Mouse (Mus musculus) heart, postnatal 14 days (tissue): ENCODE measurements around the gene Dlg2. TPM values are rescaled to one million over a fixed set of nuclear protein-coding genes. Genes with fewer than 3 reads are reported as not detected.
A peak's percentile ranks its signal among the peaks of the same experiment; 100 is the strongest.

Experiments used
- DNase-seq, 2 experiments: peaks; one replicate each; pipeline ENCODE4 v3.0.0; 2021 to 2022
- intact Hi-C: fragments of 180-260 bp; cut with DNase I; formaldehyde crosslinking; loops from one replicate; pipeline ENCODE4 v1.15.1; 2025
- total RNA-seq, 2 experiments: library from RNA; stranded (reverse); gene quantifications; 2 replicates each; pipeline ENCODE4 v1.2.3; 2021

The Dlg2 gene
- total RNA-seq, 2 experiments from 2014 or later: 1.9 to 2.9 TPM

DNA sequence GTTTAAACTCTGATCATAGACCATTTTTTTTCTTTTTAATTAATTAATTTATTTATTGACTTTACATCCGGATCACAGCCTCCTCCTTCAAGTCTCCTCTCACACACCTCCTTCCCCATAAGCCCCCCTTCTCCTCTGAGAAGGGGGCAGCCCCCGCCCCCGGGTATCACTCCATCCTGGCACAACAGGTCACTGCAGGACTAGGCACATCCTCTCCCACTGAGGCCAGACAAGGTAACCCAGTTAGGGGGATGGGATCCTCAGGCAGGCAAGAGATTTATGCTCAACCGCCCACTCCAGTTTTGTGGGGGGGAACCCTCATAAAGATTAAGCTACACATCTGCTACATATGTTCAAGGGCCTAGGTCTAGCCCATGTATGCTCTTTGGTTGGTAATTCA, 1636.6 kb downstream of the Dlg2 start:
- intact Hi-C loops: no loop called here
- DNase-seq: no peak

DNA sequence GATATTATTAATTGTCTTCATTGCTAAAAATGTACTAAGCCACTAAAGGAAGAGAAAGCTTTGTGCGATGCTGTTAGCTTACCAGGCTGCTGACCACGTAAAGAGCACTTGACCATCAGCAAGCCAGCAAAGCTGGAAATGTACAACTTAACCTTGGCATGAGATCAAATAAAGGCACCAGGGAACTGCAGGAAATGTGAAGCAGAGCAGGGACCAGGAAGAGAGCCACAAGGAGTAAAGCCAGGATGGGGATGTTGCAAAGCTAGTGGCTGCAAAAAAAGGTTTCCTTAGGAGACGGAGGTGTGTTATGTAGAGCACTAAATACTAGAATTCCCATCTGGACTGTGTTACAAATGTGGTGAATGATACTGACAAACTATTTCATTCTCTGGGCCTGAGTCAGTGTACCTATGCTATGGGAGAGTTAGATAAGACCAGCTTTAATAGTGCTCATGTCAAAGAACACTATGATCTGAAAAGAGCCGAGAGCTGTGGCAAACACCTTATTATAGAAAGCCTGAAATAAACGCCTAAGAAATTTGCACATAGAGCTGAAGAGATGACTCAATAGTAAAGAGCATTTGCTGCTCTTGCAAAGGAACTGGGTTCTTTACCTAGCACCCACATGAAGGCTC, 1638.9 kb downstream of the Dlg2 start:
- no peak for DNase-seq
- intact Hi-C loops: no loop called here

DNA sequence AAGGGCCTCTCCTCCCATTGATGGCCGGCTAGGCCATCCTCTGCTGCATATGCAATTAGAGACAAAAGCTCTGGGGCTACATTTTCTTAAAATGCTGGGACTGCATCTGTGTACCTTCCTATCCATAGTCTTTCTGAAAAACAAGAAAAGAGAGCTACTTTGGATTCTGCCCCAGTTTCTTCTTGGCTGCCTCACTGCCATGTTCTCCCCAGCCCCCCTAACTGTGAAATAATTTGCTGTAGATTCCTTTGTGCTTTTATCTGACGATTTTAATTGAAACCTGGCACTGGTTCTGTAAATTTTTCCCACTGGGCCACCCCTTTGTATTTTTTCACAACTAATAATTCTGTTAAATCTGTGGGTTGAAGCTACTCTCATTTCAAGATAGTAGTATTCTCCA, 1646.8 kb downstream of the Dlg2 start:
- intact Hi-C loops: no loop called here

DNA sequence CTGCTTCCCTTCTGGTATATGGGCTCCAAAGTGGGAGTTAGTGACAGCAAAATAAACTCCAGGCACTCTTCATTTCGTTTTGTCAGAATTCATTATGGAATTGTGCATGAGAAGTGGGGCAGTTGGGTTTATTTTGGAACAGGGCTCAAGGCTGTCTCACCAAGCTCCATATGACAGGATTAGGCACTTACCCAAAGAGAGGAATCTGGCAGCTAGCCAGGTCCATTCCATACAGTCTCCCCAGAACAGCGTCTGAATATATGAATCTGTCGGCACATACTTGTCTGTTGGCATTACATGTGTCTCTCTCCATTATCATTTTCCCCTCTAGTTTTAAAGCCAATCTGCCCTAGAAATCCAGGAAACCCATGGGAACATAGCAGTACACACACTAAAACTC, 1649.4 kb downstream of the Dlg2 start:
- intact Hi-C loops: no loop called here
- no peak for DNase-seq

More for the DNA sequence above, 1646.8 kb downstream of the Dlg2 start:
- no peak for DNase-seq

DNA sequence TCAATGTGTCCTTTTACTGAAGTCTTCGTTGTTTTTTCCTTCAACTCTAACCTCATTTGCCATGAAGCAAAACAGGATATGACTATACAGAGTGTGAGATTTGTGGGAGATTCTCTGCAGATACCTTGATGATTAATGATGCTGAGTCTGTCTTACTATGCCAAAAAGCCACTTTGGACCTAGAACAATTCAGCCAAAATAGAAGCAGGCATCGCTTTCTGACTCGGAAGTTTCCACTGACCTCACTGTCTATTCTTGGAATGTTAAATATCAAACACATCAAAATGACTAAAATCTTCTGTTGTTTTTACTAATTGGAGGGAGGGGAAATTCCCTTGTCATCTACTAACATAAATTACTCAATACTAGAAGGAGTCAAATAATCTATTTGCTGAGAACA, 1657.8 kb downstream of the Dlg2 start:
- intact Hi-C loops: no loop called here

DNA sequence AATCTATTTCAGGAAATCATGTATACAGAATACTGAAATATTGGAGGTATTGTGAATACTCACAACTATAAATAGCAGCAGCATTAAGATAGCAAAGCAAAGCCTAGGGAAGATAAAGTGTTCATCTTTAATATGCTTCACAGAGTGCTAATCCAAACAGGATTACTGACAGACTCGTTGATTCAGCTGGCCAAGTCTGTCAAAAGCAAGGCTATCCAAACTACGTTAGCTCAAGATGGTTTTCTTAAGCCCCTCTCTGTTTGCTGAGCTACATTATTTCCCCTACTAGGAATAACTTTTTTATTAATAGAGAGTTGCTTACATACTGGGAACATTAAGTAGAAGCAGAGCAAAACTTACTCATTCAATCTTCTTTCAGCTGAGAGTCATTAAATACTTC, 1659.2 kb downstream of the Dlg2 start:
- intact Hi-C loops: no loop called here
- no peak for DNase-seq

More for the DNA sequence above, 1657.8 kb downstream of the Dlg2 start:
- DNase-seq: no peak

DNA sequence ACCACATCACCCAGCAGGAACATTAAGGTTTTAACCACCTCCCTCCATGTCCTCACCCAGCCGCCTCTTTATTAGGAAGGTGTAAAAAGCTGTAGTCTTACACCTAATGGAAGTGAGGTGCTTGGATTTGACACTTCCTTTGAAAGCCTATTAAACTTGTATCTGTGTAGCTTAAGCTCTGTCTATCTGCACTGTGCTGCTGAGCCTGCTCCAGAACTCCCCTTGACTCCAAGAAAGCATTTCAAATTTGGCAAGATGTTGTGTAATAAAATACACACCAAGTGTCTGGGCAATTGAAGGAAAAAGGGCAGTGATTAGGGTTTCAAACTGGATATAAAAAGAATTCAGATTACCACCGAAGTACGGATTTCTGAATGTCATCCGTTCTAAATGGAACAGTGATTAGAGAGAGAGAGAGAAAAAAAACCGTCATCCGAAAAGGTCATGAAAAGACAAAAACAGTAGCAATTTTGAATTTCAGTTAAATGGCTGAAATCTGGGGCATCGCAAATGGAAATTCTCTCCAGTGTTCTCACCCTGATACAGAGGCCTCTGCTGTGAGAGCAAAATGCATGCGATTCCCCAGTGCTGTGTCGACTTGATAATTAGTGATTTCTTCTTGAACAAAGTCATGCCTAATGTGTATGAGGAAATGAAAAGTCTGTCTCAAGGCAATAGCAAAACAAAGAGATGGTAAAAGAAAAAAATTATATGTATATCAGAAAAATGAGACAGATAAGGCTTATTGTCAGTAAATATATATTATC, 1663.8 kb downstream of the Dlg2 start:
- intact Hi-C loops: no loop called here
- no peak for DNase-seq

DNA sequence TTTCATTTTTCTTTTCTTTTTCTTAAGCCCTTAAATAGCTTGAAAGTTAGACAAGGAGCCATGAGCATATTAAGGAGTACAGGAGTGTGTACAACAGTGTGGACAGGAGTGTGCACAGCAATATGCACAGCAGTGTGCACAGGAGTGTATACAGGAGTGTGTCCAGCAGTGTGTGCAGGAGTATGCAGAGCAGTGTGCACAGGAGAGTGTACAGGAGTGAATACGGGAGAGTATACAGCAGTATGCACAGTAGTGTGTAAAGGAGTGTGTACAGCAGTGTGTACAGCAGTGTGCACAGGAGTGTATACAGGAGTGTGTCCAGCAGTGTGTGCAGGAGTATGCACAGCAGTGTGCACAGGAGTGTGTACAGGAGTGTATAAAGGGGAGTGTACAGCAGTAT, 1671.0 kb downstream of the Dlg2 start:
- no peak for DNase-seq
- intact Hi-C loops: no loop called here

DNA sequence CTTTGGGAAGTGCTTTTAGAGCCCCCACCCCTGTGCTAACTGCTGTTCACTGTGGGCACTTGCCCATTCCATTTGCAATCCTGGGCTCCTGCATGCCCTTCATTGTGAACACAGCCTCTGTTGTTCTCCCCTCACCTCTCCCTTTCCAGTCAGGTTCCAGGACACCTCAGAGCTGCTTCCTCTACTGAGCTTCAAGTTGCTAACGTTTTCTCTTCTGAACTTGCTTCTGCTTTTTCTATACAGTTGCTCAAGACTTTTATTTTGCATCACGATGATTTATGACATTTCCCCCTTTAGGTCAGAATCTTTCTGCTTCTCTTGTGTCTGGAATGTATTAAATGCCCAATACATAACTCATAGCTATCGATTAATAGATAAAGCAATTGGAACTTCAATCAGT, 1674.3 kb downstream of the Dlg2 start:
- no peak for DNase-seq
- intact Hi-C loops: no loop called here

DNA sequence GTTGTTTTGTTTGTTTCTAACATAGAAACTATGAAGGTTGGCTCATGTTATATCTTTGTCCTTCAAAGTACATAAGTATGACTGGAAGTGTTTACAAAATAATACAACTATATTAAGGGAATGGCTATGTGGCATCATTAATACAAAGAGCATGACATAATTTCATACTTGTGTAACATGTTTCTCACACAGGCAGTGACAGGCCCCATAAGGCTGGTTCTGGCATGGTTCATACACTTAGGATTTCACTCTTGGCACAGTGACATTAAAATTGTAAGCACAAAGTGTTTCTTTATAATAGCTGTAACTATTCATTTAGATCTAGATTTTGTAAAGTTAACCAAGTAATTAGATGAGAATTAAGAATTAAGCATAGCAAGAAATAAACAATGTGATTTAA, 1678.1 kb downstream of the Dlg2 start:
- intact Hi-C loops: no loop called here
- DNase-seq: peak in 1 of 2 experiments; percentile 16

DNA sequence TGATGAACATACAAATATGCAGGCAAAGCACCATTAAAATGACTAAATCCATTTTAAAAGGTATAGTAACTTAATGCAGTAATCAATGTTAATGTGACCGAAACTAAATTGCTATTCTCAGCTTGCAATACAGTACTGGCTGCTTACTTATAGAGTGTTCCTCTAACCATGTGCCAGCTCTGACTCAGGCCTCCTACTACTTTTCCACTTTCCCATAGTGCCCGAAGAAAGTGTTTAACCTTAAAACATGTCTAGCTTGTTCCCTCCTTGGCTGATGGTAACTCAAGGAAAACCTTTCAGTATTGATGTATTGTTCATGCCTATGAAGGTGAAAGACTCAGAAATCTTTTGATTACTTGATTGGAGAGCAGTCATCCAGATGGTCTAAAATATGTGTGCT, 1686.7 kb downstream of the Dlg2 start:
- DNase-seq: no peak
- intact Hi-C loops: no loop called here

DNA sequence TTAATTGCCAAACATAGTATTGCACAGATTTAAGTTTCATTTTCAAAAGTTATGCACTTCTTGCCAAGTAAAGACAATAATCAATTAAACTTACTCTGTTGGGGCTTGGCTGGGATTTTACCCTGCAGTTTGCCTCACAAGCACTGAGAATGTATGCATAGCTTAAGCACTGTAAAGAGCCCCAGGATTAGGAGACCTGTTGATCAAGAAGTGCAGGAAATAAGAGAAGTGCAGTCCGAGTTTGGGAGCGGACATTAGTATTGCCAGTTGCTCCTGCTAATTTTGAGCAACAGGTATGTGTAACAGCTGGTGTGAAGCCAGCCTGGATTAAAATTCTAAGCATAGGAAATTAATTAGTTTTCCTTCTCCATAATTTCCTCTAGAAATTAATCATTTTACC, 1687.8 kb downstream of the Dlg2 start:
- intact Hi-C loops: no loop called here
- no peak for DNase-seq

DNA sequence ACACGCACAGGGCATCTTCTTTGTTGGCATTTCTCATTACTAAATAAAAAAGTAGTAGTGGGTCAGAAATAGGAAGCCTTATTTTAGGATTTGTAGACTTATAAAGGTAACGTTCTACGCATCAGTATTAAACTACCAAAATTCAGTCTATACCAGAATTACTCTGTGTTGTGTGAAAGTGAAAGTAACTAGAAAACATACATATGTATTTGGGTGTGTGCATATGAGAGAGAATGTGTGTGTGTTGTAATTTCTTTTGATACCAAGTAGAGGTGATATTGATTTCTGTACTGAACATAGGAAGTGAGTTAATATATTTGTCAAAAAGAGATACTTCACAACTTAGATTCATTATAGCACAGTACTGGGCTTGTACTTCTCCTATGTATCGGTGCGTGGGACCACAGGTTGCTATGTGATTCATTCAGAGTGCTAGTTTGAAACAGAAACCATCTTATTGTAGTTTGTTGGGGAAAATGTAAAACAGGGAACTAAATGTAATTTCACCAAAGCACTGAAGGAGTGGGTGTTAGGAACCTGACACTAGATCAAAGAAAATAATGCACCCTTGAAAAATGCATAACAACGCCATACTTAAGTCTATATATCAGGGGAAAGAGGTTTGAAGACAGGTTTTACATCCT, 1688.5 kb downstream of the Dlg2 start:
- no peak for DNase-seq
- intact Hi-C loops: no loop called here

DNA sequence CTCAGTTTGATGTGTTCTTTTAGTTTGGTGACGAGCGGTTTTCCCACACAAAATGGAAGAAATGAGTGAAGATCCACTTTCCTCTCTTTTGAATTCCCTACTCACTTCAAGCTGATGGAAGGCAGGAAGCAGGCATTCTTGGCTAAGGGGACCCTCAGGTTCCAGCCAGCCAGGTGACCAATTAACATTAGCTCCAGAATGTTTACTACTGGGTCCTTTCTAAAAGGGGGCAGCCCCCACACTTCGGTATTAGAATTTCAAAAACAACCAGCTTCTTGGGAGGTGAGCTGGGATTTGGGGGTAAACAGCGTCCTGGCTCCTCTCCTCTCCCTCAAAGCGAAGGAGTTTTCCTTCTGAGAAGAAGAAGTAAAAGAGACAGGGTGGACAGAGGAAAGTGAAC, 1703.6 kb downstream of the Dlg2 start:
- no peak for DNase-seq

DNA sequence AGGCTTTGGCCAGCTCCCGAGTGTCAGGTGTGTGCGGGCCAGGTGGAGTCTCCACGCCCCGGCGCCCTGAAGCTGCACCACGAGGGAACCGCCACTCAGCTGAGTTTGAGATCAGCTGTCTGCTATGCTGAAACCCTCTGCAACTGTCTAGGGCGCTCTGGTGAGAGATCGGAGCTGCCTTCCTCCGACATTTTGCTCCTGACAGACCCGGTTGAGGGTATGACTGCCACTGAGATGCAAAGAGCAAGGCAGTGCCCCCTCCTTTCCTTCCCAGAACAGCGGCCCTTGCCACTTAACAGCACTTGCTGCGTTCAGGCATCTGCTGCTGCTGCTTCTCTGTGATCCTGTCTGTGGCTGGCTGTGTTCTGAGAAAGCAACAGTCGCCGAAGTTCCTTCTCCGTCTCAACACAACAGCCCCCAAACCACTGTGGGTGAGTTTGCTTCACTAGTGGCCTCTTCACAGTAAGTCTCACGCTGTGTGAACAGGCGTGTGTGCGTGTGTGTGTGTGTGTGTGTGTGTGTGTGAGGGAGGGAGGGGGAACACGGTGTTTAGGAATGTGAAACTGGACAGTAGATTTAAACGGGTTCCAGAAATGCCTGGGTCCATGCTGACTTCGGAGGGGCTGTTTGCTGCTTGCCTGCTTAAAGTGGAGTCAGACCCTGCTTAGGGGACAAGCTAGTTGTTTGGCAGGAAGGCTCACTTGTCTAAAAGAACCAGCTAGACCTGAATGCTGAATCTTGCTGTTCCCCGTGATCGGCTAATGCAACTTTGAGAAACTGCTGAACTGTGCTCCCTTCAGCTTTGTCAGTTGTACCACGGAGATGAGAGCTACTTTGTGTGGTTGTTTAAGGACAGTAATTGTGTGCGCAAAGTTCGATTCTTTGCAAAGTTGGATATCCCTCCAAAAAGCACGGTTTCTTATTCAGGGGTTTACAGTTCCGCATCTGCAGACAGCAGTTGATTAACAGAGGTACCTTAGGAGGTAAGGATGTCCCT, 1704.4 kb downstream of the Dlg2 start:
- DNase-seq: peak; percentile 22 to 31
- intact Hi-C loops: no loop called here

More for the DNA sequence above, 1703.6 kb downstream of the Dlg2 start:
- intact Hi-C loops: no loop called here

DNA sequence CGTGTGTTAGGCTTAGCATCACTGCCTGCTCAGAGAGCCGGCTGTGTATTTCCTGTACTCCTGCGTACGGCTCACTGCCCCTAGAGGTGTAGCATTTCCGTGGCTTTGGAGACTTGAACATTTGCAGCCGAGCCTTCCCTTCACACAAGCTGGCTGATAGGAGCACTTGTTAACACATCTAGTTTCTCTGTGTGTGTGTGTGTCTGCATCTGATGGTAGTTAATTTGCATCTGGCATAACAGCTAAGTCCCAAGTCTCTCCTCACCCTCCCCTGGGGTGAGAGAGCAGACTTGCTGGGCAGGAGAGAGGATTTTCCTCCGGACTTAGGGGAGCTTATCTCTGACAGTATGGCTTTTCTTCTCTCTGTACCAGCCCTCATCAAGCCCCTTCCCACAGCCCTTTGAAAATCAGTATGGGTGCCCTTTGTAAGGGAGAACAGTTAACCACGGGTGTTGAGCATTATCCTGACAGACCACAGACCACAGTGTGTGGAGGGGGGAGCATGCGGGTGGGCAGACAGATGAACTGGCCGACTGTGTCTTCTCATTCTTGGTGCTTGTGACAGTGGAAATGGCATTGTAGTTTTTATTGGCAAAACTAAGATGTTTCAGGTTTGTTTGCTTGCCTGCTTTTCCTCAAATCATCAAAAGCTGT, 1705.6 kb downstream of the Dlg2 start:
- intact Hi-C loops: no loop called here
- peak; percentile 2 to 4 for DNase-seq

DNA sequence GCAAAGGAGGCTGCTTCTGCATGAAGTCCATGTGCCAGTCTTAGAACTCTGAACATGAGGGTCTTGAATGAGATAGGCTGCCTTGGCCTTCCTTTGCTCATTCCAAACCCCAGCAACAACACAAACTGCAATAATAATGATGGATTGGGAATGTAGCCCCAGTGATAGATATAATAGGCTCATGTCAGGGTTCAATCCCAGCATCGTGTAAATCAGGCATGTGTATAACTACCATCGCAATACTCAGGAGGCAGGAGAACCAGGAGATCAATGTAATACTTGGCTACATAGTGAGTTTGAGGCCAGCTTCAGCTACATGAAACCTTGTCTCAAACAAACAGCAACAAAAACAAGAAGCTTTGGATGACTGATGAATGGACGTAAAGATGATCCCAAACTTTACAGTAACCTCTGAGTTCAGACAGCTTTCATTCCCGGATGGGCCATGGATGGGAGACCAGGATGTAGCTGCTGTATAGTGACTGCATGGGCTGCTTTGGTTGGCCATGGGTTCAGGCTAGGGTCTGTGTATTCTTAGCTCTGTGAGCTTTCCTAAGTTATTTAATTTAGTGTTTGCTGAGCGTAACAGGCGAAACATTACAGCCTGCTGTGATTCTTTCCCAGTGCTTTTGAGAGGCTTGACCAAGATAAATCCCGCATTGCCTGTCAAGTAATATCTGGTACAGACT, 1708.0 kb downstream of the Dlg2 start:
- intact Hi-C loops: no loop called here
- DNase-seq: no peak

DNA sequence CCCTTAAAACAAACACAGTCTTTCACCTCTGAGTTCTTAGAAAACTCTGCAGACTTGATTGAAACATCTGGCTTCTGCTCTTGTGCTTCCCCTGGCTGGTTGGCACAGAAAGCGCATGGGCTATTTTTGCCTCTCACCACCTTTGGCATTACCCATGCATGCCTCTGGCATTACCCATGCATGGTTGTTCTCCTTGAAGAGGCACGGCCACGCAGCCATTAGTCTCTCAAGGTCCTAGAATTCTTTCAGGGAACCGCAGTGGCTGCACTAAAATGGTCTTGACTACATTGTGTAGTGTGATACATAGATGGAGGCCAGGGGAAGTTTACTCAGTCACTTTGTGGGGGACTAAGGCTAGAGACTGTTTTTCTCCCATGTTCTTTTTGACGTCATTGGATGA, 1709.9 kb downstream of the Dlg2 start:
- DNase-seq: peak; percentile 8 to 17
- intact Hi-C loops: no loop called here

DNA sequence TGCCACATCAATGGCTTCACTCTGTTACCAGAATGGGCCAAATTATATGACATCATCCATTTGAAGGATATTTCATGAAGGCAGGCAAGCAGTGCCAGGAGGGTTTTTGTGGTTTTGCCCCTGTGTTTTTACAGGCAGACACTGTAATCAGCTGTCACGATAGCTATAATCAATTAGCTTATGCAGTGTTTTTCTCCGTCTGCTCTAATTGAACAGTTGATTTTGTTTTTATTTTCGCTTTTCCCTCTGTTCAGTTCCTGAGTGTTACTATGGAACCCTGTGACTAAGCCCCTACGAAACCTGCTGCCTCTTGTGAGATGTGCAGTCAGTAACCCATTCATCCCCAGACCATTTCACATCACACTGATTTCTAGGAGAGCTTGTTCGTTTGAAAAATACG, 1712.7 kb downstream of the Dlg2 start:
- no peak for DNase-seq
- intact Hi-C loops: no loop called here

DNA sequence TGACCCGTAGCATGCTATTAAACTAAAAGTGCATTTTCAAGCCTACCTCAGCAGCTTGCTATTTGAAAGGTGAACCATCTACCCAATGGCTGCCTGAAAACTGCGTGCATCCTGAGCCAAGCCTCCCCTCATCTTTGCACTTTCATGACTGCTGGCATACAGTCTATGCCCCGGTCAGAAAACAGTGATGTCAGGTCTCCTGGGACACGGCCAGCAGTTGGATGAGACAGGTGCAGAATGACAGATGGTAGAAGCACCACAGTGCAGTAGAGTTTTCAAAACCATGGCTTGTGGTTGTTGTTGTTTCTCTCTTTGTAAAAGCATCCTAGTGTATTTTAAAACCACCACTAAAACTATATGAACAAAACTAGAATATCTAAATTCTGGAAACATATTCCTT, 1719.5 kb downstream of the Dlg2 start:
- no peak for DNase-seq
- intact Hi-C loops: no loop called here
